Mouse (Mus musculus) CH12.LX (cell line): ENCODE data around the gene Pknox2. TPM values are rescaled to one million over a fixed set of nuclear protein-coding genes. Genes with fewer than 3 reads are reported as not detected.

Experiments used
- DNase-seq: peaks from one replicate; pipeline ENCODE4 v3.0.0-alpha.2; 2013; ENCODE audit errors: extremely low read depth
- H3K27ac ChIP-seq: 2 replicates; pipeline ENCODE4 v1.5.1; 2012; ENCODE audit warnings: low read depth, mild to moderate bottlenecking, control low read depth, moderate library complexity; ENCODE audit not compliant: insufficient read depth
- H3K27me3 ChIP-seq: replicated peaks from 2 replicates; pipeline ENCODE3; 2012; ENCODE audit warnings: inconsistent platforms
- H3K36me3 ChIP-seq, 2 experiments: replicated peaks in 1 of 2; 2 replicates each; pipeline versions ENCODE3 to v1.6.1; 2012; ENCODE audit warnings: inconsistent platforms in 1 of 2, low read length in 1 of 2, mild to moderate bottlenecking in 1 of 2, mixed read lengths in 1 of 2, moderate library complexity in 1 of 2; ENCODE audit not compliant: control insufficient read depth in 1 of 2, insufficient read depth in 1 of 2
- H3K4me1 ChIP-seq, 2 experiments: 2 replicates each; pipeline ENCODE4 v1.6.1; 2012; ENCODE audit warnings: inconsistent platforms in 1 of 2, moderate library complexity in 1 of 2; ENCODE audit not compliant: insufficient read depth in 2 of 2, control insufficient read depth in 1 of 2
- H3K4me2 ChIP-seq: 2 replicates; pipeline ENCODE4 v1.6.1; 2012; ENCODE audit warnings: low read depth, mild to moderate bottlenecking, control low read depth; ENCODE audit not compliant: poor library complexity, insufficient read depth, severe bottlenecking
- H3K4me3 ChIP-seq, 3 experiments: fragments of 150-350 bp in 1 of 3; sonication (generic) in 1 of 3; replicated peaks in 1 of 3; 2 replicates each; pipeline versions ENCODE3 to v1.5.1; 2011 to 2012; ENCODE audit warnings: low read depth in 2 of 3, low read length in 2 of 3, mild to moderate bottlenecking in 2 of 3, moderate library complexity in 2 of 3, control low read depth in 1 of 3, improper control_type of control experiment in 1 of 3, inconsistent platforms in 1 of 3, mixed read lengths in 1 of 3; ENCODE audit not compliant: poor library complexity in 1 of 3
- H3K79me2 ChIP-seq: replicated peaks from 2 replicates; pipeline ENCODE4 v1.6.1; 2012; ENCODE audit warnings: mild to moderate bottlenecking, moderate library complexity; ENCODE audit not compliant: control insufficient read depth, poor library complexity, insufficient read depth, severe bottlenecking; ENCODE audit errors: extremely low read depth
- H3K9ac ChIP-seq: 2 replicates; pipeline ENCODE4 v1.6.1; 2012; ENCODE audit warnings: low read depth, mild to moderate bottlenecking, control low read depth, moderate library complexity; ENCODE audit not compliant: insufficient read depth
- H3K9me3 ChIP-seq: replicated peaks from 2 replicates; pipeline ENCODE3; 2012; ENCODE audit warnings: low read length, inconsistent platforms, mixed read lengths
- CHD2 ChIP-seq: IDR thresholded peaks from 2 replicates; pipeline ENCODE4 v1.6.1; 2011; ENCODE audit warnings: low read length, improper control_type of control experiment
- CTCF ChIP-seq, 2 experiments: IDR thresholded peaks in 1 of 2; conservative IDR thresholded peaks in 1 of 2; 2 replicates each; pipeline ENCODE4 v1.5.1; 2011 to 2012; ENCODE audit warnings: low read depth in 2 of 2, low read length in 2 of 2, improper control_type of control experiment in 1 of 2, inconsistent platforms in 1 of 2, mild to moderate bottlenecking in 1 of 2, moderate library complexity in 1 of 2
- E2F4 ChIP-seq: IDR thresholded peaks from 2 replicates; pipeline ENCODE4 v1.6.1; 2011; ENCODE audit warnings: low read depth, low read length, improper control_type of control experiment; ENCODE audit not compliant: insufficient replicate concordance
- ELF1 ChIP-seq: IDR thresholded peaks from 2 replicates; pipeline ENCODE4 v1.6.1; 2014; ENCODE audit warnings: low read depth, mild to moderate bottlenecking, inconsistent platforms, low read length, improper control_type of control experiment
- ETS1 ChIP-seq: conservative IDR thresholded peaks from 2 replicates; pipeline ENCODE4 v1.6.1; 2012; ENCODE audit warnings: low read depth, mild to moderate bottlenecking, inconsistent platforms, low read length, improper control_type of control experiment, moderate library complexity
- HCFC1 ChIP-seq: IDR thresholded peaks from 2 replicates; pipeline ENCODE4 v1.6.1; 2012; ENCODE audit warnings: low read depth, mild to moderate bottlenecking, inconsistent platforms, low read length, improper control_type of control experiment
- JUN ChIP-seq: IDR thresholded peaks from 2 replicates; pipeline ENCODE4 v1.6.1; 2011; ENCODE audit warnings: low read depth, mild to moderate bottlenecking, low read length, improper control_type of control experiment, moderate library complexity; ENCODE audit not compliant: insufficient read depth
- JUND ChIP-seq: conservative IDR thresholded peaks from 2 replicates; pipeline ENCODE4 v1.6.1; 2011; ENCODE audit warnings: low read depth, low read length, improper control_type of control experiment
- KAT2A ChIP-seq: IDR thresholded peaks from 2 replicates; pipeline ENCODE4 v1.6.1; 2012; ENCODE audit warnings: low read length, improper control_type of control experiment, inconsistent platforms; ENCODE audit not compliant: insufficient replicate concordance
- MAFK ChIP-seq: IDR thresholded peaks from 2 replicates; pipeline ENCODE4 v1.6.1; 2011; ENCODE audit warnings: low read length, improper control_type of control experiment; ENCODE audit not compliant: insufficient replicate concordance
- MAX ChIP-seq: IDR thresholded peaks from 2 replicates; pipeline ENCODE4 v1.6.1; 2011; ENCODE audit warnings: low read length, improper control_type of control experiment
- MEF2A ChIP-seq: IDR thresholded peaks from 2 replicates; pipeline ENCODE4 v1.6.1; 2014; ENCODE audit warnings: low read depth, mild to moderate bottlenecking, inconsistent platforms, low read length, improper control_type of control experiment, borderline replicate concordance
- MYC ChIP-seq: IDR thresholded peaks from 2 replicates; pipeline ENCODE4 v1.6.1; 2011; ENCODE audit warnings: low read depth, mild to moderate bottlenecking, improper control_type of control experiment, low read length
- NELFE ChIP-seq: IDR thresholded peaks from 2 replicates; pipeline ENCODE4 v1.6.1; 2011; ENCODE audit warnings: low read depth, low read length, improper control_type of control experiment
- NRF1 ChIP-seq: IDR thresholded peaks from 2 replicates; pipeline ENCODE4 v1.6.1; 2014; ENCODE audit warnings: low read depth, mild to moderate bottlenecking, inconsistent platforms, low read length, improper control_type of control experiment, moderate library complexity
- PAX5 ChIP-seq: IDR thresholded peaks from 2 replicates; pipeline ENCODE4 v1.6.1; 2012; ENCODE audit warnings: low read length, inconsistent platforms, mixed read lengths
- RAD21 ChIP-seq: IDR thresholded peaks from 2 replicates; pipeline ENCODE4 v1.6.1; 2011; ENCODE audit warnings: low read depth, mild to moderate bottlenecking, low read length, improper control_type of control experiment, moderate library complexity
- SIN3A ChIP-seq: IDR thresholded peaks from 2 replicates; pipeline ENCODE4 v1.6.1; 2012; ENCODE audit warnings: low read length, improper control_type of control experiment, inconsistent platforms
- SMC3 ChIP-seq: IDR thresholded peaks from 2 replicates; pipeline ENCODE4 v1.6.1; 2011; ENCODE audit warnings: low read depth, low read length, improper control_type of control experiment
- TBP ChIP-seq: conservative IDR thresholded peaks from 2 replicates; pipeline ENCODE4 v1.6.1; 2011; ENCODE audit warnings: low read depth, low read length, improper control_type of control experiment
- UBTF ChIP-seq: IDR thresholded peaks from 2 replicates; pipeline ENCODE4 v1.6.1; 2012; ENCODE audit warnings: low read depth, mild to moderate bottlenecking, inconsistent platforms, low read length, improper control_type of control experiment, moderate library complexity
- USF1 ChIP-seq: IDR thresholded peaks from 2 replicates; pipeline ENCODE4 v1.6.1; 2014; ENCODE audit warnings: low read depth, mild to moderate bottlenecking, inconsistent platforms, low read length, improper control_type of control experiment
- USF2 ChIP-seq: conservative IDR thresholded peaks from 2 replicates; pipeline ENCODE4 v1.6.1; 2011; ENCODE audit warnings: low read depth, low read length, improper control_type of control experiment
- dilution Hi-C: fragments of 300-500 bp; cut with MboI; formaldehyde crosslinking; loops from 2 replicates; pipeline ENCODE4 v1.14.3; 2020; ENCODE audit warnings: low sequenced_read_pairs; ENCODE audit not compliant: extremely low pct_unique_long_range_greater_than_20kb, extremely low pct_ligation_motif_present
- in situ Hi-C: fragments of 300-500 bp; cut with MboI; formaldehyde crosslinking; loops from 3 replicates; pipeline ENCODE4 v1.14.3; 2019; ENCODE audit warnings: low sequenced_read_pairs, low pct_ligation_motif_present, low pct_unique_long_range_greater_than_20kb, mixed read lengths
- polyA plus RNA-seq: library from polyadenylated mRNA; unstranded; fragments of >175 nt; gene quantifications from 2 replicates; pipeline ENCODE4 v1.2.1, GENCODE M21; 2012; ENCODE audit warnings: low read depth; ENCODE audit not compliant: insufficient read length
- total RNA-seq, 2 experiments: library from RNA; depleted of rRNA; stranded (reverse); fragments of 300-350 nt in 1 of 2; fragments of >200 nt in 1 of 2; gene quantifications; 2 replicates each; pipeline ENCODE4 v1.2.3; 2012 to 2014

Gene Pknox2
- total RNA-seq (2012; rRNA removed) = not detected in 2 replicates
- total RNA-seq (2014; rRNA removed) = 0.08 TPM in 1 of 2 replicates, not detected in the other
- 0.11 TPM in 1 of 2 replicates, not detected in the other for polyA plus RNA-seq

DNA sequence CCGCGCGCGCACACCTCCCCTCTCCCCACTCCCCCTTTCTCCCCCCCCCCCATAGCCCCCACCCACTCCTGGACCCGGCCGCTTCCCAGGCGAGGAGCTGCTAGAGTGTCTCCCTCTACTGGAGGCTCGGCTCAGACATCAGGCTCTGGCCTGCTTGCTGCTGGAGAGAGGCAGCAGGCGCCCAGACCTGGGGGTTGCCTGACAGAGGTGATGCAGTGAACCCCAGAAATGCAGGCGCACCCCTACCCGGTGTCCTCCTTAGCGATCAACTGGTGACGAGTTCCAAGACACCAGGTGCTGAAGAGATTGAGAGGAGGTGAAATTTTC lies at the start of gene Pknox2:
TSS of gene Pknox2 (minus strand) at position 49 of the 327 bp plus-strand sequence.
- Histone ChIP-seq H3K9me3 (no peaks in the 10 kb centered on the region), H3K9ac (no peak within 1 kb of the TSS), H3K4me1 (no peaks in the 10 kb centered on the region; a peak in 1 of 4 replicates), H3K27me3 (peaks cover 17% of the 10 kb centered on the region), H3K36me3 (no peaks in the 10 kb centered on the region), H3K4me2 (peak within 1 kb of the TSS; percentile 29; the same call in 1 of the 2 replicates), H3K4me3 (peak within 1 kb of the TSS in 2 of 3 experiments; percentile 28 to 29), H3K27ac (no peak within 1 kb of the TSS), H3K79me2 (no peaks in the 10 kb centered on the region)
- TF ChIP-seq MYC (no peak), MAX (no peak), RAD21 (no peak; the same call in none of the 2 replicates), USF1 (no peak), ETS1 (no peak), HCFC1 (no peak), NRF1 (no peak), CTCF (conservative IDR thresholded peaks at IDR 0.05 in 1 of 2, IDR thresholded peaks at IDR 0.05 in 1 of 2; ENCODE audit: low read depth in 2 of 2, low read length in 2 of 2) (peak in 1 of 2 experiments; percentile 51; a peak in 2 of 4 replicates), E2F4 (no peak), MEF2A (no peak), PAX5 (no peak), JUND (no peak), ELF1 (no peak), TBP (no peak), SMC3 (peak; percentile 43), MAFK (no peak), USF2 (no peak)
- dilution Hi-C loops (no loop called here), in situ Hi-C loops (no loop called here)
- peak; percentile 28 for DNase-seq

DNA sequence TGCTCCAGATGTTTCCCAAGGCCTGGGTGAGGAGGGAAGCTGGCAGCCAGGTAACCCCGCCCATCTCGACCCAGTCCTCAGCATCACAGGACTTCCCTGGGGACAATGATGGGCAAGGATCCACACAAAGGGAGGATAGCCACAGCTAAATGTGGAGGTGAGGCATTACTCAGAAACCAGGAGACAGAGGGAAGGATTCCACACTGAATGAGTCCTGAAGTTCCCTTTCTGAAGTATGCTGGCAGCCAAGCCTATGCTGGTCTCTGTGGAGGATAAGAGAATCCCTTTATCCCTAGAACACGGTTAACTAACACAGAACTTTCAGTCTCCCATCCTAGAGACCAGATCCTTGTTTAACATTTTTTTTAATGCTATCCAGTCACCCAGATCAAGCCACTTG lies 40.8 kb upstream of the Pknox2 start:
- H3K9ac ChIP-seq = no peak overlapping the region
- H3K27me3 ChIP-seq = peaks cover 2% of the 10 kb centered on the region
- peaks cover 5 to 7% of the 10 kb centered on the region in 2 experiments; a peak in 3 of 4 replicates for H3K4me1 ChIP-seq
- no peak overlapping the region for H3K27ac ChIP-seq
- H3K4me2 ChIP-seq = no peak overlapping the region
- in situ Hi-C loops (no loop called here), dilution Hi-C loops (no loop called here)
- no peaks in the 10 kb centered on the region for H3K36me3 ChIP-seq
- peaks cover 6% of the 10 kb centered on the region for H3K9me3 ChIP-seq
- TF ChIP-seq MEF2A = no peak
- no peak for TF ChIP-seq E2F4
- no peak for TF ChIP-seq JUN
- TF ChIP-seq NELFE = no peak
- no peak for TF ChIP-seq TBP
- TF ChIP-seq MYC = no peak
- TF ChIP-seq SIN3A = no peak
- no peak for TF ChIP-seq UBTF
- no peak for TF ChIP-seq KAT2A
- no peak for TF ChIP-seq CHD2
- no peak overlapping the region for H3K4me3 ChIP-seq
- H3K79me2 ChIP-seq = no peaks in the 10 kb centered on the region
- no peak for DNase-seq
